Comparison of ENCODE assay signal across 18 mouse cellular contexts in the genomic region with DNA sequence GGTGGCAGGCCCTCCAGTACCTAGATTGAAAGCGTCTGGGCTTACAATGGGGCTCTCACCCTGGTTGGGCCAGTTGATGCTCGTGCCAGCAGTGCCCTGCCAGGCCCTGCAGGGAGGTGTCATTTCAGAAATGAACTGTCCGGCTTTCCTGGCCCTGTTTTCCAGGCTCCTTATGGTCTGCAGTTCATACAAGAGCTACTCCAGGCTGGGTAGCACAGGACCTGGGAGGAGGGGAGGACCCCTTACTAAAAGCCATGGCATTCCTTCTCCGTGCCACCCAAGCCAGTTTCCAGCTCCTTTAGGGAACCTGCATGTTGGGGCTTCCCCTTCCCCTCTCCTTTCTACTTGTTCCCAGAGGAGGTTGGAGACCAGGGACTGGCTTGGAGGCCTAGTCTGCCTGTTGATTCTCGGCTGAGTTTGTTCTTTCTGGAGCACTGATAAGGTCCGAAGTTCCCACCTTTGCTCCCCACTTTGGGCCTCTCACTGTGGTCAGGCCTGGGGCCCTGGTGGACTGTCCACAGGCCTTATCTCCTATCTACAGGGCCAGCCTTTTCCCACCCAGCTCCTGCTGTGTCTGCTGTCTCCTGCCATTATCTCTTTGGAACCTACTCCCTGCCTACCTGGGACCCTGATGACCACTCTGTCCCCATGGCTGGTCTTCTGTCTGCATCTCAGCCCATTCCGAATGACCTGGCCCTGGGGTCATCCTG. TPM values are rescaled to one million over a fixed set of nuclear protein-coding genes. Genes with fewer than 3 reads are reported as not detected.
DNase-seq lines count a peak whose midpoint lies in the region; ATAC-seq and TF ChIP-seq lines count a peak whose summit lies in the region.
"Had no signal": no experiment of that assay in that cellular context is flagged by ENCODE, and none has a peak within 500 bp of the region (broad histone marks: within the 10 kb centered on the region; RNA-seq: fewer than 3 reads in every experiment).

No protein-coding gene starts in this region.

- peak overlapping the region; percentile 27; the same call in 1 of the 2 replicates for H3K27ac ChIP-seq in forebrain, embryonic 10.5 days
- no peak overlapping the region for H3K27ac ChIP-seq in forebrain, postnatal 0 days (ENCODE audit: low read depth, low read length)
- H3K27ac ChIP-seq in midbrain, postnatal 0 days (ENCODE audit: low read depth, low read length): no peak overlapping the region
- H3K27ac ChIP-seq in midbrain, embryonic 16.5 days (ENCODE audit: low read length): no peak overlapping the region
- H3K27ac ChIP-seq in embryonic facial prominence, embryonic 10.5 days (replicated peaks): peak overlapping the region; percentile 30; the same call in 1 of the 2 replicates
- H3K27ac ChIP-seq: heart, embryonic 15.5 days; lung, embryonic 15.5 days had no signal

- DNase-seq in forebrain, embryonic 10.5 days (ENCODE audit: extremely low spot score, low spot score): no peak
- no peak for DNase-seq in forebrain, postnatal 0 days
- no peak for DNase-seq in midbrain, postnatal 0 days (ENCODE audit: low spot score)
- no peak for DNase-seq in embryonic facial prominence, embryonic 10.5 days (ENCODE audit: low spot score)
- DNase-seq in yolk sac, embryonic 10.5 days (ENCODE audit: low spot score): peak; percentile 34
- DNase-seq: gastrocnemius, postnatal 36 days; kidney, adult 2 months; spleen, adult 18-20 months; thymus, postnatal 4 days had no signal

- peaks cover 20% of the 10 kb centered on the region for H3K4me1 ChIP-seq in forebrain, embryonic 10.5 days
- H3K4me1 ChIP-seq in forebrain, postnatal 0 days (ENCODE audit: insufficient read depth): peaks cover 7% of the 10 kb centered on the region; the same call in 1 of the 2 replicates
- peaks cover 7% of the 10 kb centered on the region; the same call in 1 of the 2 replicates for H3K4me1 ChIP-seq in midbrain, postnatal 0 days (ENCODE audit: insufficient read depth, low read length)
- peaks cover 21% of the 10 kb centered on the region for H3K4me1 ChIP-seq in midbrain, embryonic 16.5 days (ENCODE audit: control insufficient read depth, insufficient read depth, low read length)
- peaks cover 17% of the 10 kb centered on the region for H3K4me1 ChIP-seq in embryonic facial prominence, embryonic 10.5 days

- H3K27me3 ChIP-seq in forebrain, embryonic 10.5 days (ENCODE audit: poor library complexity, severe bottlenecking): no peaks in the 10 kb centered on the region
- H3K27me3 ChIP-seq in forebrain, postnatal 0 days (ENCODE audit: insufficient read depth, low read length): no peaks in the 10 kb centered on the region
- no peaks in the 10 kb centered on the region for H3K27me3 ChIP-seq in midbrain, postnatal 0 days (ENCODE audit: insufficient read depth, low read length)
- H3K27me3 ChIP-seq in midbrain, embryonic 16.5 days (ENCODE audit: control insufficient read depth, insufficient read depth, low read depth, low read length): no peaks in the 10 kb centered on the region
- no peaks in the 10 kb centered on the region for H3K27me3 ChIP-seq in embryonic facial prominence, embryonic 10.5 days (replicated peaks; ENCODE audit: low read depth, poor library complexity, severe bottlenecking)
- H3K27me3 ChIP-seq: heart, embryonic 15.5 days; lung, embryonic 15.5 days; megakaryocyte, embryonic 14.5 days had no signal

- ATAC-seq in forebrain, postnatal 0 days: no peak
- no peak for ATAC-seq in midbrain, postnatal 0 days (ENCODE audit: low FRiP score)
- no peak for ATAC-seq in midbrain, embryonic 16.5 days
- ATAC-seq in CD4-positive, CD25-positive, alpha-beta regulatory T cell, adult 4 months: no peak
- ATAC-seq in megakaryocyte-erythroid progenitor cell, adult 5-6 weeks (replicated peaks; ENCODE audit: low FRiP score, low TSS enrichment, poor library complexity, severe bottlenecking): no peak
- ATAC-seq: hindbrain, embryonic 16.5 days had no signal

- H3K36me3 ChIP-seq in forebrain, embryonic 10.5 days (replicated peaks): peaks cover 68% of the 10 kb centered on the region
- peaks cover 55% of the 10 kb centered on the region for H3K36me3 ChIP-seq in forebrain, postnatal 0 days (ENCODE audit: insufficient read depth)
- peaks cover 59% of the 10 kb centered on the region for H3K36me3 ChIP-seq in midbrain, postnatal 0 days (ENCODE audit: insufficient read depth, low read length)
- H3K36me3 ChIP-seq in midbrain, embryonic 16.5 days (ENCODE audit: control insufficient read depth, insufficient read depth, low read length): peaks cover 28% of the 10 kb centered on the region
- H3K36me3 ChIP-seq in embryonic facial prominence, embryonic 10.5 days (replicated peaks): peaks cover 77% of the 10 kb centered on the region

- H3K4me3 ChIP-seq in forebrain, embryonic 10.5 days: no peak overlapping the region
- H3K4me3 ChIP-seq in forebrain, postnatal 0 days (ENCODE audit: low read depth, low read length): no peak overlapping the region
- no peak overlapping the region for H3K4me3 ChIP-seq in midbrain, postnatal 0 days (ENCODE audit: low read depth, low read length)
- H3K4me3 ChIP-seq in midbrain, embryonic 16.5 days (ENCODE audit: low read depth, low read length): no peak overlapping the region
- H3K4me3 ChIP-seq in embryonic facial prominence, embryonic 10.5 days: no peak overlapping the region
- H3K4me3 ChIP-seq: heart, embryonic 15.5 days; lung, embryonic 15.5 days; megakaryocyte, embryonic 14.5 days had no signal

- no peak overlapping the region for H3K9ac ChIP-seq in forebrain, postnatal 0 days
- H3K9ac ChIP-seq in midbrain, postnatal 0 days (replicated peaks; ENCODE audit: low read length, poor library complexity, severe bottlenecking): 0 out of 2 replicates have a peak overlapping the region, but pooled peaks have one; percentile 4
- H3K9ac ChIP-seq in midbrain, embryonic 16.5 days (ENCODE audit: low read depth, low read length): no peak overlapping the region
- H3K9ac ChIP-seq: heart, embryonic 15.5 days; lung, embryonic 15.5 days had no signal

- no peak overlapping the region for H3K4me2 ChIP-seq in forebrain, postnatal 0 days (ENCODE audit: low read depth)
- H3K4me2 ChIP-seq in midbrain, postnatal 0 days (ENCODE audit: low read depth, low read length, poor library complexity, severe bottlenecking): no peak overlapping the region
- no peak overlapping the region for H3K4me2 ChIP-seq in midbrain, embryonic 16.5 days (ENCODE audit: low read length)
- H3K4me2 ChIP-seq: heart, embryonic 15.5 days; lung, embryonic 15.5 days had no signal

- H3K9me3 ChIP-seq in forebrain, embryonic 10.5 days: no peaks in the 10 kb centered on the region
- no peaks in the 10 kb centered on the region for H3K9me3 ChIP-seq in forebrain, postnatal 0 days (ENCODE audit: low read length)
- no peaks in the 10 kb centered on the region for H3K9me3 ChIP-seq in midbrain, postnatal 0 days (ENCODE audit: low read length)
- no peaks in the 10 kb centered on the region for H3K9me3 ChIP-seq in midbrain, embryonic 16.5 days (replicated peaks; ENCODE audit: control insufficient read depth, low read length, poor library complexity, severe bottlenecking)
- H3K9me3 ChIP-seq in embryonic facial prominence, embryonic 10.5 days: no peaks in the 10 kb centered on the region
- H3K9me3 ChIP-seq: heart, embryonic 15.5 days; lung, embryonic 15.5 days; megakaryocyte, embryonic 14.5 days had no signal

- 90% methylated on average over 7 of the region's 7 CpGs for WGBS in forebrain, embryonic 10.5 days
- 86% methylated on average over 7 of the region's 7 CpGs for WGBS in forebrain, postnatal 0 days
- 91% methylated on average over 7 of the region's 7 CpGs for WGBS in midbrain, postnatal 0 days
- WGBS in midbrain, embryonic 16.5 days: 92% methylated on average over 7 of the region's 7 CpGs
- 88% methylated on average over 7 of the region's 7 CpGs for WGBS in embryonic facial prominence, embryonic 10.5 days

- no peak for TF ChIP-seq CTCF in forebrain, postnatal 0 days (IDR thresholded peaks at IDR 0.05; ENCODE audit: low read depth)
- TF ChIP-seq CTCF in midbrain, postnatal 0 days (IDR thresholded peaks at IDR 0.05): no peak

RNA-seq across cellular contexts. Expression of a gene that starts 4.6 kb away (rescaled TPM):
- polyA plus RNA-seq in forebrain, embryonic 10.5 days (2016; fragmentation: Nextera tagmentation; extraction: Ambion mirVana): 30.7 and 33.1 TPM in 2 replicates
- 43.9 and 50.6 TPM in 2 replicates for total RNA-seq in forebrain, postnatal 0 days (2014; rRNA removed)
- 44.7 and 49.5 TPM in 2 replicates for polyA plus RNA-seq in forebrain, postnatal 0 days (2015; fragmentation: Nextera tagmentation; extraction: Ambion mirVana)
- total RNA-seq in midbrain, postnatal 0 days (2014; rRNA removed): 53.7 and 61.6 TPM in 2 replicates
- polyA plus RNA-seq in midbrain, postnatal 0 days (2015; fragmentation: Nextera tagmentation; extraction: Ambion mirVana): 52.5 and 56.7 TPM in 2 replicates
- 43.4 and 50.2 TPM in 2 replicates for polyA plus RNA-seq in midbrain, embryonic 16.5 days (2015; fragmentation: Nextera tagmentation; extraction: Ambion mirVana)
- polyA plus RNA-seq in embryonic facial prominence, embryonic 10.5 days (2016; fragmentation: Nextera tagmentation; extraction: Ambion mirVana): 30.5 and 33.3 TPM in 2 replicates
- 10 to 100 TPM; 13.6 to 21.3 TPM for polyA plus RNA-seq in CD4-positive, CD25-positive, alpha-beta regulatory T cell, adult 4 months (2017; shearing (Covaris generic))
- 7.7 and 18.8 TPM in 2 replicates for total RNA-seq in megakaryocyte-erythroid progenitor cell, adult 5-6 weeks (2014; fragmentation: Nextera tagmentation)
- total RNA-seq in megakaryocyte-erythroid progenitor cell, adult 5-6 weeks (2017): 19.4 and 27.5 TPM in 2 replicates

RNA-seq across cellular contexts. Expression of a gene that starts 30.7 kb away (rescaled TPM):
- 0.18 and 0.24 TPM in 2 replicates for polyA plus RNA-seq in forebrain, embryonic 10.5 days (2016; fragmentation: Nextera tagmentation; extraction: Ambion mirVana)
- 1.9 and 4.4 TPM in 2 replicates for total RNA-seq in forebrain, postnatal 0 days (2014; rRNA removed)
- polyA plus RNA-seq in forebrain, postnatal 0 days (2015; fragmentation: Nextera tagmentation; extraction: Ambion mirVana): 2.1 and 3.7 TPM in 2 replicates
- 4.4 and 9.8 TPM in 2 replicates for total RNA-seq in midbrain, postnatal 0 days (2014; rRNA removed)
- 2.8 and 3.6 TPM in 2 replicates for polyA plus RNA-seq in midbrain, postnatal 0 days (2015; fragmentation: Nextera tagmentation; extraction: Ambion mirVana)
- polyA plus RNA-seq in midbrain, embryonic 16.5 days (2015; fragmentation: Nextera tagmentation; extraction: Ambion mirVana): 2.4 and 2.5 TPM in 2 replicates
- 0.10 and 0.15 TPM in 2 replicates for polyA plus RNA-seq in embryonic facial prominence, embryonic 10.5 days (2016; fragmentation: Nextera tagmentation; extraction: Ambion mirVana)
- polyA plus RNA-seq in CD4-positive, CD25-positive, alpha-beta regulatory T cell, adult 4 months (2017; shearing (Covaris generic)): not detected
- 0.68 TPM in 1 of 2 replicates, not detected in the other for total RNA-seq in megakaryocyte-erythroid progenitor cell, adult 5-6 weeks (2014; fragmentation: Nextera tagmentation)
- total RNA-seq in megakaryocyte-erythroid progenitor cell, adult 5-6 weeks (2017): 0.84 and 2.0 TPM in 2 replicates
- total RNA-seq: gastrocnemius, postnatal 36 days had no signal
- polyA plus RNA-seq: embryonic facial prominence, embryonic 11.5 days; large intestine, adult 2 months had no signal

Comparison
In these comparisons a context has a peak if more than half of its experiments do, and no peak if none do; other contexts are left out.
1. H3K27ac ChIP-seq: peak in forebrain, embryonic 10.5 days (single experiment) and embryonic facial prominence, embryonic 10.5 days (single experiment); none in forebrain, postnatal 0 days (single experiment), midbrain, postnatal 0 days (single experiment) and midbrain, embryonic 16.5 days (single experiment).